ENCODE assay signal across 8 mouse cellular contexts in genomic region chr7:46033870-46034337, GRCm38 (mm10). TPM values are rescaled to one million over a fixed set of nuclear protein-coding genes. Genes with fewer than 3 reads are reported as not detected.
DNase-seq lines count a peak whose midpoint lies in the region; ATAC-seq and TF ChIP-seq lines count a peak whose summit lies in the region.

No protein-coding gene starts in this region.

- peak; percentile 7 for DNase-seq in kidney, postnatal 0 days (ENCODE audit: low spot score)
- DNase-seq in kidney, postnatal 25 days: no peak
- no peak for DNase-seq in embryonic facial prominence, embryonic 11.5 days (ENCODE audit: low spot score)
- no peak for DNase-seq in hindbrain, postnatal 0 days (ENCODE audit: low spot score)
- DNase-seq in frontal cortex, postnatal 36 days (ENCODE audit: low spot score in 2 of 2): no peak
- DNase-seq in adrenal gland, adult 18-20 months (ENCODE audit: low spot score in 2 of 2): no peak
- no peak for DNase-seq in cerebellum, adult 8-10 months

- peak overlapping the region; percentile 86 for H3K4me3 ChIP-seq in kidney, postnatal 0 days (replicated peaks; ENCODE audit: low read depth, low read length)
- H3K4me3 ChIP-seq in embryonic facial prominence, embryonic 11.5 days (ENCODE audit: low read depth, low read length): peak overlapping the region; percentile 80
- peak overlapping the region; percentile 70 for H3K4me3 ChIP-seq in hindbrain, postnatal 0 days (ENCODE audit: low read length)
- H3K4me3 ChIP-seq in myocyte: peak overlapping the region; percentile 44

- no peak; the same call in 1 of the 2 replicates for ATAC-seq in kidney, postnatal 0 days (replicated peaks; ENCODE audit: low FRiP score, low read depth)
- peak; percentile 68 for ATAC-seq in embryonic facial prominence, embryonic 11.5 days (replicated peaks; ENCODE audit: insufficient number of reproducible peaks, low FRiP score, low TSS enrichment, low read depth)
- ATAC-seq in hindbrain, postnatal 0 days: no peak; the same call in 1 of the 2 replicates

- TF ChIP-seq CTCF in kidney, postnatal 0 days (IDR thresholded peaks at IDR 0.05; ENCODE audit: low read depth): no peak
- no peak for TF ChIP-seq CTCF in hindbrain, postnatal 0 days (IDR thresholded peaks at IDR 0.05; ENCODE audit: low read depth)

- TF ChIP-seq POLR2A in myocyte (IDR thresholded peaks at IDR 0.05; ENCODE audit: insufficient read length, low read depth): no peak

- peak overlapping the region; percentile 86 for H3K9ac ChIP-seq in kidney, postnatal 0 days (ENCODE audit: low read depth, low read length)
- peak overlapping the region; percentile 73 for H3K9ac ChIP-seq in embryonic facial prominence, embryonic 11.5 days (replicated peaks; ENCODE audit: low read length)
- peak overlapping the region; percentile 75 for H3K9ac ChIP-seq in hindbrain, postnatal 0 days (replicated peaks; ENCODE audit: low read length)

- H3K36me3 ChIP-seq in kidney, postnatal 0 days (ENCODE audit: insufficient read depth, low read length): no peaks in the 10 kb centered on the region
- no peaks in the 10 kb centered on the region for H3K36me3 ChIP-seq in embryonic facial prominence, embryonic 11.5 days (replicated peaks; ENCODE audit: control insufficient read depth, insufficient read depth, low read depth, low read length)
- H3K36me3 ChIP-seq in hindbrain, postnatal 0 days (ENCODE audit: insufficient read depth, low read length): 0 out of 2 replicates have a peak, but pooled peaks cover 3% of the 10 kb centered on the region
- no peaks in the 10 kb centered on the region for H3K36me3 ChIP-seq in myocyte (ENCODE audit: control insufficient read depth, insufficient read depth)

- H3K4me1 ChIP-seq in kidney, postnatal 0 days (replicated peaks; ENCODE audit: insufficient read depth, low read length): peaks cover 7% of the 10 kb centered on the region
- H3K4me1 ChIP-seq in embryonic facial prominence, embryonic 11.5 days (ENCODE audit: control insufficient read depth, insufficient read depth, low read length): no peaks in the 10 kb centered on the region; the same call in 1 of the 2 replicates
- H3K4me1 ChIP-seq in hindbrain, postnatal 0 days (ENCODE audit: insufficient read depth, low read length): peaks cover 10% of the 10 kb centered on the region

- peak overlapping the region; percentile 99 for H3K4me2 ChIP-seq in kidney, postnatal 0 days (ENCODE audit: low read length)
- peak overlapping the region; percentile 77 for H3K4me2 ChIP-seq in embryonic facial prominence, embryonic 11.5 days (ENCODE audit: low read depth, low read length)
- H3K4me2 ChIP-seq in hindbrain, postnatal 0 days (ENCODE audit: low read depth, low read length): peak overlapping the region; percentile 93
- H3K4me2 ChIP-seq in myocyte (ENCODE audit: low read depth): peak overlapping the region; percentile 96

- H3K9me3 ChIP-seq in kidney, postnatal 0 days (replicated peaks; ENCODE audit: low read length): no peaks in the 10 kb centered on the region
- H3K9me3 ChIP-seq in embryonic facial prominence, embryonic 11.5 days (replicated peaks; ENCODE audit: control insufficient read depth, low read length): no peaks in the 10 kb centered on the region
- no peaks in the 10 kb centered on the region for H3K9me3 ChIP-seq in hindbrain, postnatal 0 days (ENCODE audit: low read length)

- peaks cover 7% of the 10 kb centered on the region for H3K79me2 ChIP-seq in myocyte (ENCODE audit: control insufficient read depth, insufficient read depth)

- 2% methylated on average over 31 of the region's 35 CpGs for WGBS in kidney, postnatal 0 days
- WGBS in embryonic facial prominence, embryonic 11.5 days: under 1% methylated on average over 35 of the region's 35 CpGs
- WGBS in hindbrain, postnatal 0 days: under 1% methylated on average over 35 of the region's 35 CpGs

- H3K27ac ChIP-seq in kidney, postnatal 0 days: no peak overlapping the region
- no peak overlapping the region for H3K27ac ChIP-seq in embryonic facial prominence, embryonic 11.5 days (replicated peaks; ENCODE audit: low read depth, low read length)
- H3K27ac ChIP-seq in hindbrain, postnatal 0 days: peak overlapping the region; percentile 37; the same call in 1 of the 2 replicates

- no peaks in the 10 kb centered on the region for H3K27me3 ChIP-seq in kidney, postnatal 0 days (ENCODE audit: insufficient read depth, low read length)
- no peaks in the 10 kb centered on the region for H3K27me3 ChIP-seq in embryonic facial prominence, embryonic 11.5 days (ENCODE audit: control insufficient read depth, insufficient read depth, low read length)
- H3K27me3 ChIP-seq in hindbrain, postnatal 0 days (ENCODE audit: insufficient read depth, low read length): no peaks in the 10 kb centered on the region
- no peaks in the 10 kb centered on the region for H3K27me3 ChIP-seq in myocyte (ENCODE audit: control insufficient read depth, insufficient read depth, insufficient read length)

- H3ac ChIP-seq in myocyte (ENCODE audit: control insufficient read depth, insufficient read length): peak overlapping the region; percentile 91

TF ChIP-seq in myocyte, 11 proteins besides CTCF, POLR2A, EP300 and RAD21:
- TF ChIP-seq POLR2AphosphoS2 (IDR thresholded peaks at IDR 0.05; ENCODE audit: insufficient read length, low read depth): no peak
- TF ChIP-seq CEBPB (IDR thresholded peaks at IDR 0.05; ENCODE audit: insufficient read depth, poor library complexity, severe bottlenecking): no peak
- TF ChIP-seq USF1 (IDR thresholded peaks at IDR 0.05; ENCODE audit: low read depth): no peak
- TF ChIP-seq TCF12 (IDR thresholded peaks at IDR 0.05; ENCODE audit: insufficient read depth, poor library complexity, severe bottlenecking): no peak
- no peak for TF ChIP-seq MYOD1 (IDR thresholded peaks at IDR 0.05; ENCODE audit: control insufficient read depth in 1 of 3, insufficient read length in 2 of 3, low read depth in 2 of 3)
- no peak for TF ChIP-seq E2F4 (IDR thresholded peaks at IDR 0.05; ENCODE audit: insufficient read depth)
- TF ChIP-seq TCF3 (IDR thresholded peaks at IDR 0.05; ENCODE audit: insufficient read length, low read depth): no peak
- no peak for TF ChIP-seq SRF (IDR thresholded peaks at IDR 0.05; ENCODE audit: control insufficient read depth, insufficient read length, low read depth)
- TF ChIP-seq MYOG (IDR thresholded peaks at IDR 0.05; ENCODE audit: control insufficient read depth in 1 of 3, insufficient read depth in 1 of 3, insufficient read length in 2 of 3, low read depth in 2 of 3): no peak
- TF ChIP-seq REST (IDR thresholded peaks at IDR 0.05; ENCODE audit: insufficient read depth, insufficient read length): no peak
- TF ChIP-seq MAX (IDR thresholded peaks at IDR 0.05; ENCODE audit: low read depth): no peak

RNA-seq across cellular contexts. Expression of gene Nomo1, which starts 0.4 kb away (rescaled TPM):
- polyA plus RNA-seq in kidney, postnatal 0 days (2015; fragmentation: Nextera tagmentation; extraction: Ambion mirVana): 27.2 and 30.3 TPM in 2 replicates
- 11.3 and 11.8 TPM in 2 replicates for polyA plus RNA-seq in embryonic facial prominence, embryonic 11.5 days (2014; fragmentation: Nextera tagmentation; extraction: Ambion mirVana)
- 53.6 and 61.5 TPM in 2 replicates for total RNA-seq in hindbrain, postnatal 0 days (2014; rRNA removed)
- polyA plus RNA-seq in hindbrain, postnatal 0 days (2015; fragmentation: Nextera tagmentation; extraction: Ambion mirVana): 36.9 and 37.9 TPM in 2 replicates
- 79.2 TPM for polyA plus RNA-seq in myocyte (2012; fragmentation: generic; extraction: Trizol)
- 10 to 100 TPM; 64.2 to 67.0 TPM for total RNA-seq in adrenal gland, adult 18-20 months (2021)

RNA-seq across cellular contexts. Expression of gene Abcc6, which starts 3.8 kb away (rescaled TPM):
- polyA plus RNA-seq in kidney, postnatal 0 days (2015; fragmentation: Nextera tagmentation; extraction: Ambion mirVana): 0.33 and 0.47 TPM in 2 replicates
- 0.04 and 0.18 TPM in 2 replicates for polyA plus RNA-seq in embryonic facial prominence, embryonic 11.5 days (2014; fragmentation: Nextera tagmentation; extraction: Ambion mirVana)
- 0.58 and 1.2 TPM in 2 replicates for total RNA-seq in hindbrain, postnatal 0 days (2014; rRNA removed)
- 0.55 and 0.64 TPM in 2 replicates for polyA plus RNA-seq in hindbrain, postnatal 0 days (2015; fragmentation: Nextera tagmentation; extraction: Ambion mirVana)
- polyA plus RNA-seq in myocyte (2012; fragmentation: generic; extraction: Trizol): not detected
- under 1 TPM in 1 of 2 experiments, not detected in 1; 0.10 TPM for total RNA-seq in adrenal gland, adult 18-20 months (2021)
